Comparison of ENCODE assay signal across 15 mouse cellular contexts in the genomic region with DNA sequence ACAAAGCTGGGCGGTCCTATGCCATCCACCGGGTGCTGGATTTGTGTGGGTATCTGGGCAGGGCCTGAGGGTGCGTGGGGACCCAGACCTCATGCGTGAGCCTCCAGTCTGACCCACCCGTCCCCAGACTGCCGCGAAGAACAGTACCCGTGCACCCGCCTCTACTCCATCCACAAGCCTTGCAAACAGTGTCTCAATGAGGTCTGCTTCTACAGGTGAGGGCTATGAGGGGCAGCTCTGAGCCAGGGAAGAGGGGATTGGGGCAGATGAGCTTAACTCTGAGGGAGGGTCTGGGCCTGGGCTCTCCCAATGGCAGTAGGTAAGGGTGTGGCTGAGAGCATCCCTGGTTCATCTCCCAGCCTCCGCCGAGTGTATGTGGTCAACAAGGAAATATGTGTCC. TPM values are rescaled to one million over a fixed set of nuclear protein-coding genes. Genes with fewer than 3 reads are reported as not detected.
"Had no signal": no experiment of that assay in that cellular context is flagged by ENCODE, and none has a peak within 500 bp of the region (broad histone marks: within the 10 kb centered on the region; RNA-seq: fewer than 3 reads in every experiment).

No protein-coding gene starts in this region.

- H3K9me3 ChIP-seq: liver, embryonic 15.5 days; megakaryocyte, embryonic 14.5 days; midbrain, embryonic 12.5 days; neural tube, embryonic 15.5 days had no signal

- H3K4me2 ChIP-seq: liver, embryonic 11.5 days; liver, embryonic 15.5 days; midbrain, embryonic 12.5 days; neural tube, embryonic 15.5 days had no signal

- H3K27ac ChIP-seq: left cerebral cortex, adult 2 months; liver, embryonic 15.5 days; macrophage; neural tube, embryonic 15.5 days had no signal

- H3K27me3 ChIP-seq: midbrain, embryonic 12.5 days; neural tube, embryonic 15.5 days had no signal

- H3K9ac ChIP-seq: liver, embryonic 15.5 days; midbrain, embryonic 12.5 days; neural tube, embryonic 15.5 days had no signal

- ATAC-seq: midbrain, embryonic 16.5 days had no signal

- H3K4me3 ChIP-seq: left cerebral cortex, adult 2 months; liver, embryonic 15.5 days; megakaryocyte, embryonic 14.5 days; midbrain, embryonic 12.5 days; neural tube, embryonic 15.5 days had no signal

- H3K36me3 ChIP-seq: liver, embryonic 15.5 days had no signal

- DNase-seq: kidney, adult 8-10 months; kidney, postnatal 25 days; lung, adult 2 months; right cerebral cortex, adult 18-20 months; right cerebral cortex, postnatal 25 days; thymus, adult 18-20 months; thymus, postnatal 14 days had no signal

RNA-seq across cellular contexts. Expression of a gene that starts 4.6 kb away (rescaled TPM):
- polyA plus RNA-seq: macrophage had no signal
